Mouse (Mus musculus) brain, embryonic 14.5 days (tissue): ENCODE data around the gene Nptn.

Experiments
- CTCF ChIP-seq: fragments of 200-500 bp; IDR thresholded peaks from 2 replicates; pipeline ENCODE4 v1.5.1; 2012; ENCODE audit warnings: inconsistent platforms, mild to moderate bottlenecking, moderate library complexity, borderline replicate concordance; ENCODE audit not compliant: insufficient read depth, insufficient read length; ENCODE audit errors: extremely low read depth
- POLR2A ChIP-seq: fragments of 200-500 bp; IDR thresholded peaks from 2 replicates; pipeline ENCODE4 v1.6.1; 2012; ENCODE audit warnings: mild to moderate bottlenecking, inconsistent platforms, borderline replicate concordance; ENCODE audit not compliant: poor library complexity, insufficient read depth, insufficient read length, severe bottlenecking; ENCODE audit errors: extremely low read depth

GRCm38 (mm10) chr9:58688076-58688475, 106.0 kb downstream of the Nptn start:
- TF ChIP-seq CTCF (no peak), POLR2A (no peak)
